Mouse (Mus musculus) hindbrain, embryonic 11.5 days (tissue): ENCODE measurements around the gene Mtss1l. TPM values are rescaled to one million over a fixed set of nuclear protein-coding genes. Genes with fewer than 3 reads are reported as not detected.

Experiments
- ATAC-seq: fragments of 200-750 bp; cut with Nextera tagmentation; 2 replicates; pipeline ENCODE4 v1.8.0; 2017; ENCODE audit warnings: mild to moderate bottlenecking, moderate TSS enrichment, moderate library complexity; ENCODE audit not compliant: low FRiP score
- DNase-seq: peaks from one replicate; pipeline ENCODE4 v3.0.0-alpha.2; 2015; ENCODE audit warnings: low spot score
- H3K27ac ChIP-seq: fragments of 300-500 bp; sonication (generic); 2 replicates; pipeline ENCODE4 v1.5.1; 2014; ENCODE audit warnings: mild to moderate bottlenecking, low read depth, low read length
- H3K27me3 ChIP-seq: fragments of 300-500 bp; sonication (generic); 2 replicates; pipeline ENCODE4 v1.6.1; 2014; ENCODE audit warnings: mild to moderate bottlenecking, low read length, moderate library complexity, mixed read lengths; ENCODE audit not compliant: control insufficient read depth, insufficient read depth
- H3K36me3 ChIP-seq: fragments of 300-500 bp; sonication (generic); 2 replicates; pipeline ENCODE4 v1.6.1; 2014; ENCODE audit warnings: mild to moderate bottlenecking, low read length, moderate library complexity, mixed read lengths; ENCODE audit not compliant: control insufficient read depth, insufficient read depth
- H3K4me1 ChIP-seq: fragments of 300-500 bp; sonication (generic); replicated peaks from 2 replicates; pipeline ENCODE4 v1.6.1; 2014; ENCODE audit warnings: low read length, mixed read lengths; ENCODE audit not compliant: control insufficient read depth, insufficient read depth
- H3K4me2 ChIP-seq: fragments of 300-500 bp; sonication (generic); replicated peaks from 2 replicates; pipeline ENCODE4 v1.6.1; 2014; ENCODE audit warnings: mild to moderate bottlenecking, low read depth, low read length
- H3K4me3 ChIP-seq: fragments of 300-500 bp; sonication (generic); 2 replicates; pipeline ENCODE4 v1.5.1; 2014; ENCODE audit warnings: low read depth, low read length
- H3K9ac ChIP-seq: fragments of 300-500 bp; sonication (generic); 2 replicates; pipeline ENCODE4 v1.6.1; 2014; ENCODE audit warnings: low read depth, low read length
- H3K9me3 ChIP-seq: fragments of 300-500 bp; sonication (generic); 2 replicates; pipeline ENCODE4 v1.6.1; 2016; ENCODE audit warnings: low read length; ENCODE audit not compliant: control insufficient read depth
- WGBS: fragments of 180-500 bp; shearing (Covaris S2); extraction: QIAGEN DNeasy Blood & Tissue Kit; methylation state at CpG from one replicate; pipeline ENCODE4 v1.1.7; 2014; 5-methylcytosine and 5-hydroxymethylcytosine counted together
- polyA plus RNA-seq: library from polyadenylated mRNA; unstranded; fragments of >200 nt; fragmentation: Nextera tagmentation; extraction: Ambion mirVana; gene quantifications from 2 replicates; pipeline ENCODE4 v1.2.1, GENCODE M21; 2014

The Mtss1l gene
- polyA plus RNA-seq, 1 experiment from 2014 or later: 10.5 TPM

- Histone ChIP-seq H3K4me3 (no peak overlapping the region), H3K4me1 (no peaks in the 10 kb centered on the region), H3K4me2 (no peak overlapping the region), H3K27me3 (no peaks in the 10 kb centered on the region), H3K9me3 (no peaks in the 10 kb centered on the region), H3K9ac (no peak overlapping the region), H3K36me3 (no peaks in the 10 kb centered on the region), H3K27ac (no peak overlapping the region)
- WGBS: 93% methylated on average over 9 of the region's 9 CpGs
- DNase-seq: no peak
- ATAC-seq: no peak
Measured at GRCm38 (mm10) chr8:110689961-110690360, 31.3 kb upstream of the Mtss1l start.

DNA sequence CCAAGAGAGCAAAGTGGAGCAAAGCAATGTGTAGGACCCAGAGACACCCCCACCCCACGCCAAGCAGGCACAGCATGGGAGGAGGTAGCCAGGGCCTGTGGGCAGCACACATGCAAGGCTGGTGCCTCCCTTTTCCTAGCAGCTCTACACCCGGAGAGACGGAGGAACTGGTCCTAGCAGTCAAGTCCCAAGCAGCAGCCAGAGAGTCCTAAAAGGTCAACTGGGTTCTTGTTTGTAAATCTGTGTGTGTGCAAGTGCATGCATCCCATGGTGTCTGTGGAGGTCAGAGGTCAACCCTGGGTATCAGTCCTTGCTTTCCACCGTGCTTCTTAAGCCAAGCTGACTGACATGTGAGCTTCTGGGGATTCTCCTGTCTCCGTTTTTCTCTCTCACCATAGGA lies 27.1 kb upstream of the Mtss1l start:
- DNase-seq: no peak
- Histone ChIP-seq H3K27me3 (no peaks in the 10 kb centered on the region), H3K27ac (no peak overlapping the region), H3K9me3 (no peaks in the 10 kb centered on the region), H3K4me1 (peaks cover 2% of the 10 kb centered on the region; the same call in 1 of the 2 replicates), H3K9ac (no peak overlapping the region), H3K36me3 (0 out of 2 replicates have a peak, but pooled peaks cover 2% of the 10 kb centered on the region), H3K4me2 (no peak overlapping the region), H3K4me3 (no peak overlapping the region)
- 77% methylated on average over 5 of the region's 5 CpGs for WGBS
- no peak for ATAC-seq

GRCm38 (mm10) chr8:110694826-110695225 lies 26.4 kb upstream of the Mtss1l start:
- H3K9ac ChIP-seq: no peak overlapping the region
- WGBS: 92% methylated on average over 4 of the region's 4 CpGs
- peaks cover 2% of the 10 kb centered on the region; the same call in 1 of the 2 replicates for H3K4me1 ChIP-seq
- DNase-seq: no peak
- ATAC-seq: no peak
- H3K36me3 ChIP-seq: 0 out of 2 replicates have a peak, but pooled peaks cover 2% of the 10 kb centered on the region
- H3K9me3 ChIP-seq: no peaks in the 10 kb centered on the region
- H3K4me2 ChIP-seq: no peak overlapping the region
- H3K4me3 ChIP-seq: no peak overlapping the region
- no peak overlapping the region for H3K27ac ChIP-seq
- H3K27me3 ChIP-seq: no peaks in the 10 kb centered on the region

DNA sequence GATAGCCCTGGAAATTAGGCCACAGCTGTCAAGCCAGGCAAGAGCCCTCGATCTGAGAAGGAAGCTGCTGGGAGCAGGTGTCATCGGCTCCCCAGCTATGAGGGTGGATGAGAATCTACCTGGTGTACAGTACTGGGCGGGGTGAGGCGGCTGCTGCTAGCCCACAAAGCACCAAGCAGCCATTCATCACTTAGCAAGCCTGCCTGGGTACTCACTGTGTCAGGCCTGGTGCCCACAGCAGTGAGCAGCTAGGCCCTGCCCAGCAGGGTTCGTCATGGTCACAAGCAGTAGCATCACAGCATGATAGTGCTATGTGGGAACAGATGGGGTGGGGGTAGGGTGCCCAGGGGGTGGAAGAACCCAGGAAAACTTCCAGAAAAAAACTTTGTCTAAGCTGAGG lies 25.8 kb upstream of the Mtss1l start:
- Histone ChIP-seq H3K9ac (no peak overlapping the region), H3K4me3 (no peak overlapping the region), H3K27me3 (no peaks in the 10 kb centered on the region), H3K36me3 (0 out of 2 replicates have a peak, but pooled peaks cover 2% of the 10 kb centered on the region), H3K4me1 (peaks cover 2% of the 10 kb centered on the region; the same call in 1 of the 2 replicates), H3K9me3 (no peaks in the 10 kb centered on the region), H3K4me2 (no peak overlapping the region), H3K27ac (no peak overlapping the region)
- DNase-seq (no peak), ATAC-seq (no peak)
- 86% methylated on average over 5 of the region's 5 CpGs for WGBS

GRCm38 (mm10) chr8:110696051-110696450 lies 25.2 kb upstream of the Mtss1l start:
- DNase-seq: no peak
- ATAC-seq: no peak
- Histone ChIP-seq H3K4me2 (no peak overlapping the region), H3K4me3 (no peak overlapping the region), H3K27ac (no peak overlapping the region), H3K27me3 (no peaks in the 10 kb centered on the region), H3K9ac (no peak overlapping the region), H3K36me3 (0 out of 2 replicates have a peak, but pooled peaks cover 2% of the 10 kb centered on the region), H3K9me3 (no peaks in the 10 kb centered on the region), H3K4me1 (peaks cover 2% of the 10 kb centered on the region; the same call in 1 of the 2 replicates)
- WGBS: 80% methylated on average over 4 of the region's 4 CpGs

DNA sequence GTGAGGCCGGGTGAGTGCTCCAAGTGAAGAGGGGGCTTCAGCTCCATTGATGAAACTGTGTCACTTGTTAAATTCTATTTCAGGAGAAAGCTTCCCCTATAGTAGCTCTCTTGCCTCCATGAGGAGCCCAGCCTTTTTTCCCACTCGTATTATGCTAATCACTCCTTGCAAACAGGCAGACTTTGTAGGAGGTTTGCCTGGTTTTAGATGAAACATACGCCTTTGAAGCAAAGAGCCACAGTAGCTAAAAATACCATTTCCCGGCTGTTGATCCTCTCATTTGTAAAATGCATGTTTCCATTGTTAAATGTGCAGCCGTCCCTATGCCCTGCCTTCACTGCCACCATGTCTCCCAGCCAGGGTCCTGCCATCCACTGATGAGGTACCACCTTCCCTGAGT lies 23.7 kb upstream of the Mtss1l start:
- no peak for ATAC-seq
- no peaks in the 10 kb centered on the region for H3K27me3 ChIP-seq

DNA sequence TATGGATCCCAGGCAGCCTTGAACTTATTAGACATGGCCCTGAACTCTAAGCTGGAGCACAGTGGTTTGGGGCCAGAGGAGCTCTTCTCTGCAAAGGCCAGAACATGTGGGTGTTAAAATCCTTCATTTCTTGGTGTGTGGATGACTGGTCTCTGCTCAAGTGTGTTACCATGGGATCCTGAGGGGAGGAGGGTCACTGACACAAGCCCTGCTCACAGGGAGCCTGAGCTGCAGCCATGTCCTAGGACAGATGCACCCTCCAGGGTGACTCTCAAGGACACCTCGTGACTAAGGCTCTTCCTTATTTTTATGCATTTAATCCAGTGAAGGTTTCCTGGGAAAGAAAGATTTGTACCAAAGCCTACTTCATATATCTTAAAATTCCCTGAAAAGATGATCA lies 23.2 kb upstream of the Mtss1l start:
- Histone ChIP-seq H3K27ac (no peak overlapping the region), H3K4me2 (no peak overlapping the region), H3K4me3 (no peak overlapping the region), H3K36me3 (0 out of 2 replicates have a peak, but pooled peaks cover 2% of the 10 kb centered on the region), H3K9ac (no peak overlapping the region), H3K9me3 (no peaks in the 10 kb centered on the region), H3K27me3 (no peaks in the 10 kb centered on the region), H3K4me1 (peaks cover 2% of the 10 kb centered on the region; the same call in 1 of the 2 replicates)
- ATAC-seq (no peak), DNase-seq (no peak)
- 89% methylated on average over 1 of the region's 1 CpGs for WGBS

More for the DNA sequence above, 23.7 kb upstream of the Mtss1l start:
- H3K9me3 ChIP-seq: no peaks in the 10 kb centered on the region
- H3K4me1 ChIP-seq: peaks cover 2% of the 10 kb centered on the region; the same call in 1 of the 2 replicates
- DNase-seq: no peak
- no peak overlapping the region for H3K4me2 ChIP-seq
- H3K9ac ChIP-seq: no peak overlapping the region
- H3K36me3 ChIP-seq: 0 out of 2 replicates have a peak, but pooled peaks cover 2% of the 10 kb centered on the region
- no peak overlapping the region for H3K27ac ChIP-seq
- WGBS: 92% methylated on average over 5 of the region's 5 CpGs
- no peak overlapping the region for H3K4me3 ChIP-seq

GRCm38 (mm10) chr8:110699501-110699900 lies 21.8 kb upstream of the Mtss1l start:
- 84% methylated on average over 7 of the region's 7 CpGs for WGBS
- H3K36me3 ChIP-seq: 0 out of 2 replicates have a peak, but pooled peaks cover 2% of the 10 kb centered on the region
- H3K9ac ChIP-seq: no peak overlapping the region
- H3K4me3 ChIP-seq: no peak overlapping the region
- peaks cover 2% of the 10 kb centered on the region; the same call in 1 of the 2 replicates for H3K4me1 ChIP-seq
- no peak overlapping the region for H3K4me2 ChIP-seq
- no peak overlapping the region; the same call in 1 of the 2 replicates for H3K27ac ChIP-seq
- H3K27me3 ChIP-seq: no peaks in the 10 kb centered on the region
- ATAC-seq: no peak
- no peaks in the 10 kb centered on the region for H3K9me3 ChIP-seq
- no peak for DNase-seq

GRCm38 (mm10) chr8:110700561-110700960 lies 20.7 kb upstream of the Mtss1l start:
- Histone ChIP-seq H3K9ac (no peak overlapping the region), H3K9me3 (no peaks in the 10 kb centered on the region), H3K4me2 (no peak overlapping the region), H3K27me3 (no peaks in the 10 kb centered on the region), H3K4me1 (0 out of 2 replicates have a peak, but pooled peaks cover under 1% of the 10 kb centered on the region), H3K4me3 (no peak overlapping the region), H3K36me3 (0 out of 2 replicates have a peak, but pooled peaks cover 2% of the 10 kb centered on the region), H3K27ac (no peak overlapping the region)
- ATAC-seq (no peak), DNase-seq (no peak)
- 83% methylated on average over 2 of the region's 2 CpGs for WGBS
